Mouse (Mus musculus) neural tube, embryonic 11.5 days (tissue): Measurements from ENCODE around the gene Xrcc5. TPM values are rescaled to one million over a fixed set of nuclear protein-coding genes. Genes with fewer than 3 reads are reported as not detected.

ENCODE experiments used
- ATAC-seq: fragments of 200-750 bp; cut with Nextera tagmentation; 2 replicates; pipeline ENCODE4 v1.8.0; 2017; ENCODE audit warnings: moderate number of reproducible peaks, mild to moderate bottlenecking, moderate TSS enrichment, moderate library complexity; ENCODE audit not compliant: insufficient read depth, low FRiP score, low TSS enrichment
- DNase-seq: peaks from one replicate; pipeline ENCODE4 v3.0.0-alpha.2; 2015; ENCODE audit warnings: low spot score
- H3K27ac ChIP-seq: fragments of 300-500 bp; sonication (generic); 2 replicates; pipeline ENCODE4 v1.5.1; 2014; ENCODE audit warnings: low read depth, mild to moderate bottlenecking, low read length
- H3K27me3 ChIP-seq: fragments of 300-500 bp; sonication (generic); 2 replicates; pipeline ENCODE4 v1.6.1; 2014; ENCODE audit warnings: mild to moderate bottlenecking, low read length, mixed read lengths; ENCODE audit not compliant: control insufficient read depth, insufficient read depth
- H3K36me3 ChIP-seq: fragments of 300-500 bp; sonication (generic); 2 replicates; pipeline ENCODE4 v1.6.1; 2014; ENCODE audit warnings: mild to moderate bottlenecking, low read length, moderate library complexity, mixed read lengths; ENCODE audit not compliant: control insufficient read depth, insufficient read depth
- H3K4me1 ChIP-seq: fragments of 300-500 bp; sonication (generic); 2 replicates; pipeline ENCODE4 v1.6.1; 2014; ENCODE audit warnings: low read length, mixed read lengths; ENCODE audit not compliant: control insufficient read depth, insufficient read depth
- H3K4me2 ChIP-seq: fragments of 300-500 bp; sonication (generic); 2 replicates; pipeline ENCODE4 v1.6.1; 2014; ENCODE audit warnings: low read depth, mild to moderate bottlenecking, moderate library complexity
- H3K4me3 ChIP-seq: fragments of 300-500 bp; sonication (generic); 2 replicates; pipeline ENCODE4 v1.5.1; 2014; ENCODE audit warnings: low read depth, low read length
- H3K9ac ChIP-seq: fragments of 300-500 bp; sonication (generic); 2 replicates; pipeline ENCODE4 v1.6.1; 2014; ENCODE audit warnings: mild to moderate bottlenecking, low read length
- H3K9me3 ChIP-seq: fragments of 300-500 bp; sonication (generic); 2 replicates; pipeline ENCODE4 v1.6.1; 2016; ENCODE audit warnings: low read length; ENCODE audit not compliant: control insufficient read depth
- WGBS: fragments of 180-500 bp; shearing (Covaris S2); extraction: QIAGEN DNeasy Blood & Tissue Kit; methylation state at CpG from one replicate; pipeline ENCODE4 v1.1.7; 2014; 5-methylcytosine and 5-hydroxymethylcytosine counted together
- polyA plus RNA-seq: library from polyadenylated mRNA; unstranded; fragments of >200 nt; fragmentation: Nextera tagmentation; extraction: Ambion mirVana; gene quantifications from 2 replicates; pipeline ENCODE4 v1.2.1, GENCODE M21; 2014

The Xrcc5 gene
- polyA plus RNA-seq, 1 experiment from 2014 or later: 58.1 TPM

GRCm38 (mm10) chr1:72426456-72426855, 119.2 kb downstream of the Xrcc5 start:
- Histone ChIP-seq H3K9me3 (no peaks in the 10 kb centered on the region), H3K27me3 (no peaks in the 10 kb centered on the region), H3K4me1 (no peaks in the 10 kb centered on the region), H3K4me2 (no peak overlapping the region), H3K27ac (no peak overlapping the region), H3K4me3 (no peak overlapping the region), H3K9ac (no peak overlapping the region), H3K36me3 (no peaks in the 10 kb centered on the region)
- ATAC-seq (no peak), DNase-seq (no peak)
- WGBS: 88% methylated on average over 4 of the region's 4 CpGs

DNA sequence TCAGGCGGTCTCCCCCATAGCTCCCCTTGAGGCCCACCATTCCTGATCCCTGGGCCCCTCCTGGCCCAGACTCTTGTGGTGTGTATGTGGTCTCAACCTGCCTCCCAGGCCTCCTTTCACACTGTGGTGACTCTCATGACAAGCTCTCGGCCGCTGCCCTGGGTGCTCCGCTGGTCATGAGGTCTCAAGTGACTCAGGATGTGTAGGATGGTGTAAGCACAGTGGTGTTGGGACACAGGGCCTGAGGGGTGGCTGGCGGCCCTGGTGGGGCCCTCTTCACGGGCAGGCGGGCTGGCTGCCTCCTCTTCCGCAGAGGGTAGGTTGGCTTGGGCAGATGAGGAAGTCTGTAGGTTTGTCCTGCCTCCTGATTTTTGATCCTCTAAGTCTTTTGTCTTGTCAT, 121.3 kb downstream of the Xrcc5 start:
- H3K4me3 ChIP-seq: no peak overlapping the region
- H3K36me3 ChIP-seq: no peaks in the 10 kb centered on the region
- DNase-seq: no peak
- H3K27ac ChIP-seq: no peak overlapping the region
- no peak overlapping the region for H3K9ac ChIP-seq
- H3K4me1 ChIP-seq: no peaks in the 10 kb centered on the region
- H3K27me3 ChIP-seq: no peaks in the 10 kb centered on the region
- WGBS: 83% methylated on average over 8 of the region's 8 CpGs
- H3K4me2 ChIP-seq: no peak overlapping the region
- ATAC-seq: no peak
- H3K9me3 ChIP-seq: no peaks in the 10 kb centered on the region

- ATAC-seq (no peak), DNase-seq (no peak)
- H3K27me3 ChIP-seq: no peaks in the 10 kb centered on the region
- no peaks in the 10 kb centered on the region for H3K36me3 ChIP-seq
- H3K9ac ChIP-seq: no peak overlapping the region
- H3K27ac ChIP-seq: no peak overlapping the region
- H3K4me3 ChIP-seq: no peak overlapping the region
- 93% methylated on average over 7 of the region's 7 CpGs for WGBS
- H3K4me2 ChIP-seq: no peak overlapping the region
- no peaks in the 10 kb centered on the region for H3K9me3 ChIP-seq
- H3K4me1 ChIP-seq: no peaks in the 10 kb centered on the region
These were observed 122.0 kb downstream of the Xrcc5 start for GRCm38 (mm10) chr1:72429107-72429807.

GRCm38 (mm10) chr1:72432579-72432978, 125.4 kb downstream of the Xrcc5 start:
- Histone ChIP-seq H3K9me3 (no peaks in the 10 kb centered on the region), H3K4me3 (no peak overlapping the region), H3K27me3 (no peaks in the 10 kb centered on the region), H3K9ac (no peak overlapping the region), H3K4me1 (no peaks in the 10 kb centered on the region), H3K27ac (no peak overlapping the region), H3K36me3 (no peaks in the 10 kb centered on the region), H3K4me2 (no peak overlapping the region)
- DNase-seq (no peak), ATAC-seq (no peak)
- WGBS: 100% methylated on average over 1 of the region's 1 CpGs

DNA sequence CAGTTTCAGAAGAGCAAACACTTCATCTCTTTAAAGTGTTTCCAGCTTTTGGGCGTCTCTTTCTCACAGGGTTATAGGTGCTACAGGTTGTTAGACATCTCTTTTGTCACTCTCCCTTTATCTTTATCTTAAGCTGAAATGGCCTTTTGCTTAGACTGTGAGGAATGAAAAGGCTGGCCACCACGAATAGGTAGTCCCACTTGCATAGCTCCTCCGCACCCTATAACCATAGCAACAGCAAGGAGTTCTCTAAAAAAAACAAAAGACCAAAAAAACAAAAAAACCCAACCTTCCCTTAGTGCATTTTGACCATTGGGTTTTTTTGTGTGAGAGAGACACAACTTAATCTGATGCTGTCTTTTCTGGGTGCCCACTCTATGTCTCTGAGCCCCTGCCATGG, 127.3 kb downstream of the Xrcc5 start:
- no peaks in the 10 kb centered on the region for H3K4me1 ChIP-seq
- H3K27ac ChIP-seq: no peak overlapping the region
- no peak for DNase-seq
- H3K4me2 ChIP-seq: no peak overlapping the region
- H3K4me3 ChIP-seq: no peak overlapping the region
- no peak for ATAC-seq
- no peaks in the 10 kb centered on the region for H3K27me3 ChIP-seq
- H3K9ac ChIP-seq: no peak overlapping the region
- H3K36me3 ChIP-seq: no peaks in the 10 kb centered on the region
- H3K9me3 ChIP-seq: no peaks in the 10 kb centered on the region
- 65% methylated on average over 3 of the region's 3 CpGs for WGBS

GRCm38 (mm10) chr1:72436967-72437366, 129.7 kb downstream of the Xrcc5 start:
- no peak overlapping the region for H3K27ac ChIP-seq
- no peak overlapping the region for H3K9ac ChIP-seq
- H3K4me2 ChIP-seq: no peak overlapping the region
- no peak for ATAC-seq
- no peaks in the 10 kb centered on the region for H3K27me3 ChIP-seq
- no peaks in the 10 kb centered on the region for H3K9me3 ChIP-seq
- DNase-seq: no peak
- H3K4me1 ChIP-seq: no peaks in the 10 kb centered on the region
- no peak overlapping the region for H3K4me3 ChIP-seq
- H3K36me3 ChIP-seq: no peaks in the 10 kb centered on the region
- 76% methylated on average over 5 of the region's 5 CpGs for WGBS

DNA sequence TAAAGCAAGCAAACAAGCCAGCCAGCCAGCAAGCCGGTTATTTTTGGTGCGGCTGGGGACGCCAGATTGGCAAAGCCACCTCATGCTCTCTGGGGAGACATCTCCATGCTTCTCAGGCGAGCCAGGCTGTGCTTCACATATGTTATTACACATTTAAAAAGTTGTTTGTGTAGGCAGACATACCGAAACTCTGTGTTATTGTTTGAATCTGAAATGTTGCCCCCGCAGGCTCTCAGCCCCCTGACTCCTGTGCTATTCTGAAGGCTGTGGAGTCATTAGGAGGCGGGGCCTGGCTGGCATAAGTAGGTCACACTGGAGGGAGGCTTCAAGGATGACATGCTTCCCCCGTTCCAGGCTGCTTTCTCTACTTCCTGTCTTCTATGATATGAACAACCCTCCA, 131.9 kb downstream of the Xrcc5 start:
- ATAC-seq (no peak), DNase-seq (no peak)
- Histone ChIP-seq H3K9me3 (no peaks in the 10 kb centered on the region), H3K36me3 (no peaks in the 10 kb centered on the region), H3K27me3 (no peaks in the 10 kb centered on the region), H3K4me3 (no peak overlapping the region), H3K4me2 (no peak overlapping the region), H3K4me1 (no peaks in the 10 kb centered on the region), H3K27ac (no peak overlapping the region), H3K9ac (no peak overlapping the region)
- WGBS: 76% methylated on average over 8 of the region's 8 CpGs

GRCm38 (mm10) chr1:72442747-72443146, 135.5 kb downstream of the Xrcc5 start:
- Histone ChIP-seq H3K36me3 (no peaks in the 10 kb centered on the region), H3K9ac (no peak overlapping the region), H3K27ac (no peak overlapping the region), H3K4me3 (no peak overlapping the region), H3K9me3 (no peaks in the 10 kb centered on the region), H3K4me2 (no peak overlapping the region), H3K27me3 (no peaks in the 10 kb centered on the region), H3K4me1 (no peaks in the 10 kb centered on the region)
- 79% methylated on average over 2 of the region's 2 CpGs for WGBS
- ATAC-seq: no peak
- DNase-seq: no peak
